Mouse (Mus musculus): ENCODE measurements around the gene Hist1h1t.

Hist1h1t gene

DNA sequence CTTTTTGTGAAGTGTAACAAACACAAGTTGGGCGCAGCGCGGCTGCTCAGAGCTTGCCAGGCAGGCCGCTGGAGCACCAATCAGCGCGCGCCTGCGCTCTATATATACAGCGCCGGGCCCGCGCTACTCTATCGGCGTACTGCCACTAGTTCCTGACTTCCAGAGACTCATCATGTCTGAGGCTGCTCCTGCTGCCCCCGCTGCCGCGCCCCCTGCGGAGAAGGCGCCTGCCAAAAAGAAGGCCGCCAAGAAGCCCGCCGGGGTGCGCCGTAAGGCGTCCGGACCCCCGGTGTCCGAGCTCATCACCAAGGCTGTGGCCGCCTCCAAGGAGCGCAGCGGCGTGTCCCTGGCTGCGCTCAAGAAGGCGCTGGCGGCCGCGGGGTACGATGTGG lies 43.1 kb downstream of the Hist1h1t start, which contains the start of gene Hist1h1c:
Gene Hist1h1c (plus strand): TSS at position 132 of the 392 bp plus-strand sequence.
- DNase-seq = peak; percentile 95

DNA sequence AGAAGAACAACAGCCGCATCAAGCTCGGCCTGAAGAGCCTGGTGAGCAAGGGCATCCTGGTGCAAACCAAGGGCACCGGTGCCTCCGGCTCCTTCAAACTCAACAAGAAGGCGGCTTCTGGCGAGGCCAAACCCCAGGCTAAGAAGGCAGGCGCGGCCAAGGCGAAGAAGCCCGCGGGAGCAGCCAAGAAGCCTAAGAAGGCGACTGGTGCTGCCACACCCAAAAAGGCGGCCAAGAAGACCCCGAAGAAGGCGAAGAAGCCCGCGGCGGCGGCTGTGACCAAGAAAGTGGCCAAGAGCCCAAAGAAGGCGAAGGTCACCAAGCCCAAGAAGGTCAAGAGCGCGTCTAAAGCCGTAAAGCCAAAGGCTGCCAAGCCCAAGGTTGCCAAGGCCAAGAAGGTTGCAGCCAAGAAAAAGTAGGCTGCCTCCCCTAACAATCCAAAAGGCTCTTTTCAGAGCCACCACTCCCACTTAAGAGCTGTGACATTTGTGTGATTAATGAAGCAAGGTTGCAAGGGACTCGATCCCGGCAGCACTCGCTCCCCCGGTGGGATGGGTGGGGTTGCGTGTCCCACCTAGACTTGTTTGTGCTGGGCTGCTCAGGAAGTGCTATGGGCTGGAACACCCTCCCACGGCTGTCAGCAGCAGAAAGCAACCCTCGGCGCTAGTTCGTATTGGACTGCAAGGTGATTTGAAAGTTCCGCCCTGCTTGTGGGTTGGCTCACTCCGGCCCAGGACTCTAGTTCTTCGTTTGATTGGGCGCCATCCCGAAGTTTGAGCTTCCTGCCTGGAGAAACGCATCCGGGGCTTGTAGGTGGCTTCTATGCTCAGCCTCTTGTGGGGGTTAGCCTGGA lies 43.7 kb downstream of the Hist1h1t start:
- DNase-seq = peak; percentile 98

DNA sequence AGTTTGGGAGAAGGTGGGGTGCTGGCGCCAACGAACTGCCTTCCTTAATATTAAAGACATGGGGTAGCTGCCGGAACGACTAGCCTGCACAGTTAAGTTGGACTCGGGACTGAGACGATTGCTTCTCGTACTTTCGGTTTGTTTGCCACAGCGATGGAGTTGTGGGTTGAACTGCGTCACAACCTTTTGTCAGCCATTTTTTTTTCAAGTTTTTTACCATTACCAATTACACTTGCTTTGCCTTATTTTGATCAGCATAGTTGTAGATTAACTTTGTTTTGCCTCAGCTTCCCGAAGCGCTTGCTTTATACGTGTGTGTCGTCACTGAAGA lies 44.3 kb downstream of the Hist1h1t start:
- DNase-seq = no peak

DNA sequence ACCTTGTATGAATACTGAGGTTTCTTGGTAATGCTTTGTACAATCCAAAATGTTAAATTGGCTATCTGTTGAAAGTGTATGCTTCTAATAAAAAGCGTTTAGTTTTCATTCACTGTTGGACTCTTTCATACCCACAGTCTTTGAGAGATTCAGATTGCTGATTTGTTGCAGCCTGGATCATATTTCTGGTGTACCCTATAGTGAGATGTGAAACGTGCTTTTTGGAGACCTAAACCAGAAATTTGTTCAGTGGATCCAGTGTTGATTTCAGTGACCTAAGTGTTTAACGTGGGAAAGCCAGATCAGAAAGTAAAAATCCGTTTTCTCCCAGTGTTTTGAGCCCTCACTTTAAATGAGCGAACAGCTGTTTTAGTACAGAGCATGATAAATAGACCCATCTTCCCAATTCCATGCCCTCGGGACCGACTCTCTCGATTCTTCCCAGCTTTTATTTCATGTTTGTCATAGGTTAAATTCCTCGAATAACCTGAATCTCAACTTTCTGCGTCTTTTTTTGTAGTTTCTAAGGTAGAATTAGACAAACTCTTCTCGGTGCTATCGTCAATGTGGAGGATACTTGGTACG lies 44.7 kb downstream of the Hist1h1t start:
- no peak for DNase-seq

DNA sequence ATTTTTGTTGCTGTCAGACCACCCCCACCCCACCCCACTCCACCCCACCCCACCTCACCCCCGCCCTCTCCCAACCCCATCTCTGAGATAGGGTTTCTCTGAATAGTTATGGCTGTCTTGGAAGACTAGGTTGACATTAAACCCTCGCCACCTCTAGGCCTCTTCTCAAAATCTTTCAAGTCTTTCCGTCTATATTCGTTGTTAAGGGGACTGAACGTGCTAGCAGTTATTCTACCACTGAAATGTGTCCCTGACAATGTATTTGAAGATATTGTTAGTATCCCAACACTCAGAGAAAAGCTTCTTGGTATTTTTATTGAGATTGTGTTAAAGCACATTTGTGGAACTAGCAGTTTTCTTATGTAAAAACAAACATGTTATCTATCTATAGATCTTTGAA lies 45.3 kb downstream of the Hist1h1t start:
- DNase-seq = no peak

DNA sequence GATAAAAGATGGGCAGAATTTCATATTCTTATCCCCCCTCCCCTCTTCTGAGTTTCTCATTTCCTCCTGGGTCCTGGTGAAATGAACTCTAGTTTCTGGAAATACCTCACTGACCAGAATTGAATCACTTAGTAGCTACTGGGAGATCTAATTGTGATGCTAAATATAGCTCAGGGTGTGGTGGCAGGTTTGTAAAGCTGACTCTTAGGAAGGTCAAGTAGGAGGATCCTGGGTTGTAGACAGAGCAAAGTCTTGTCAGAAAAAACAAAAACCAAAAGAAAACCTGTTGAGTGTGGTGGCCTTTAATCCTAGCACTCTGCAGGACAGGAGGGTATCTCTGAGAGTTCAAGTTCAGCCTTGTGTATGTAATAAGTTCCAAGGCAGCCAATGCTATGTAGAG lies 46.4 kb downstream of the Hist1h1t start:
- no peak for DNase-seq

DNA sequence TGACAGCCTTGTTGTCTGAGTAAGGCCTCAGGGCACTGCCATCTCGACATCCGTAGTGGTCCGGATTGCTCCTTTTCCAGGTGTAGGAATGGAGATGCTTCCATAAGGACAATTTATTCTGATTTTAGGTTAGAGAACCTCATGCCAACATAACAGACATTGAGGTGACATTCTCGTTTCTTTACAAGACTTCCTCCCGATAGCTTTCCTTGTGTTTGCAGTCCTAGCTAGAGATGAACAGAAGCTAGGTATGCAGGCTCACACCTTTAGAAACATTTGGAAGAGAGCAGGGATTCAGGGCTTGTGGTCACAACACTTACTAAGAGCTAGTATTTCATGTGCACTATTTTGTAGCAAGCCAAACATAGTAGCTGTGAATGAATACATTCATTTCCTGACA lies 47.6 kb downstream of the Hist1h1t start:
- no peak for DNase-seq

DNA sequence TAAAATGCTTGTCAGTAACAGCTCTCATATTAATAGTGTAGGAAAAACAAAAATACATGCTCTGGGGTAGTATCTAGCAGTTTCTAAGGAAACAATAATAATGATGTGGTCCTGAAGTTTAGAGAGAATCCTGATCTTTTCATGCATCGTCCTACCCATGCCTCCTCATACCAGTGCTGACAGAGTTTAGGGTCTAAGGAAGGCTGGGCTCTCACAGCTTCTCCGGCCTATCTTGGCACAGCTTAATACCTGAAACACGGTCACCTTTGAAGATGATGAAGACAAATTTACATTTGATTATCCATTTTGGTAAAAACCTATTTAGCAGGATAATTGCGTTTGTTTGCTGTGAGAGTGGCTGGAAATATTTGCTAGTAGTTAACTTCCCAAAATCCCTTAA lies 48.3 kb downstream of the Hist1h1t start:
- no peak for DNase-seq

DNA sequence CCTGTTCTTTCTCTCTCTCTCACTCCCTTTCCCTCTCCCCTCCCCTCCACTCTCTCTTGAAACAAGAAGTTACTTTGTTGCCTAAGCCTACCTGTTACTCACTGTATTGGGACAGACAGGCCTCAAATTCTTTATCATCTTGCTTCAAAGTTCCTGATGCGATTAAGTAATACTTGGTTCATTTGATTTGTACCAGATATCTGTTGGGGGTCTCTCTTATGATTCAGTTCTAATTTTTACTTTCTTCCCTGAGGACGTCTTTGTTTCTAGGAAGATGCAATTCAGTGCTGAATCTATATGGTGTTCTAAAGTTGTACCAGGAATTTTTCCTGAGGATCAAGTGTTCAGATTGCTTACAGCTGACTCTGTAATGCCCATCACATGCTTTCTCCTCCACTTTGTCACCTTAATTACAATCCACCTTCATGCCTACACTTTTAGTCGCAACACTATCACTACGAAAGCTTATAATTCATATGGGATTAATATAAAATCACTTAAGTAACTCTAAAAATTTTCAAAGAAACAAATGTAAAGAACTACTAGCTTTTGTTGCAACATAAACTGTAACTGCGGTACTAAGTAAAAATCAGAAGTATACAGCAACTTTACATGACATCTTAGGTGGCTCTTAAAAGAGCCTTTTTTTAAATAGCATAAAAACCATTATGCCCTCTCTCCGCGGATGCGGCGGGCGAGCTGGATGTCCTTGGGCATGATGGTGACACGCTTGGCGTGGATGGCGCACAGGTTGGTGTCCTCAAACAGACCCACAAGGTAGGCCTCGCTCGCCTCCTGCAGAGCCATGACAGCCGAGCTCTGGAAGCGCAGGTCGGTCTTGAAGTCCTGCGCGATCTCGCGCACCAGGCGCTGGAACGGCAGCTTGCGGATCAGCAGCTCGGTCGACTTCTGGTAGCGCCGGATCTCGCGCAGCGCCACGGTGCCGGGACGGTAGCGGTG lies 49.1 kb downstream of the Hist1h1t start:
- no peak for DNase-seq

DNA sequence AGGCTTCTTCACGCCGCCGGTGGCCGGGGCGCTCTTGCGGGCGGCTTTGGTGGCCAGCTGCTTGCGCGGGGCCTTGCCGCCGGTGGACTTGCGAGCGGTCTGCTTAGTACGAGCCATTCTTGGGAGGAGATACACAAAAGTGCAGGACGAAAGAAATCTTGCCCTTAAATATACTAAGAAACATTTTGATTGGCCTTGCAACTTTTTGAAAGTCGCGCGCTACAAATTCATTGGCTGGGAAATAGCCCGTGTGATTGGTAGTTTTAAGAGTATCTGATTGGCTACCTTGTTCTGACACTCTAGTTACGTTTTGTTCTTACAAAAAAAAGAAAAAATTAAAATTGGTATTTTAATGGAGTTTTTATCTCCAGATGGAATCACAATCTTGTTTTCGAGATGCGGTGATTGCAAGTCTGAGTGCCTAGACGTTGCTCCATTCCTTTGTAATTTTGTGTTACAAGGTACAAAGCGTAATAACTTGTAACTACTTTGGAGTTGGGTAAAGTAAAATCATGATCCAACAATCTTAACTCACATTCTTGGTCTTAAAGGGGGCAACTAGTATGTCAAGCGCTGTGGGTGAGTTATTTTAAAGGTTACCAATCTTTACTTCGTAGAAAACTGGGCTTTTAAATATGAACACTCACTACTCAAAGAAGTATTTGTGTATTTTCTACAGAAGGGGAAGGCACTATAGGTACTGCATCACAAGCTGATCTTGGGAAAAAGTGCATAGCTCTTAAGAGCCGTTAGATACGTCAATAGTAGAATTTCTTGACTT lies 50.0 kb downstream of the Hist1h1t start, which contains the start of gene Hist1h3c:
Gene Hist1h3c (minus strand): TSS at position 222 of the 781 bp plus-strand sequence.
- peak; percentile 94 for DNase-seq
